Mouse (Mus musculus) MEL-GATA-1-ER (cell line): ENCODE results near the gene Cdkn1c.

Experiments
- DNase-seq: peaks from one replicate; pipeline ENCODE4 v3.0.0-alpha.2; 2012; ENCODE audit warnings: low read depth; ENCODE audit errors: extremely low read depth

Gene Cdkn1c

DNA sequence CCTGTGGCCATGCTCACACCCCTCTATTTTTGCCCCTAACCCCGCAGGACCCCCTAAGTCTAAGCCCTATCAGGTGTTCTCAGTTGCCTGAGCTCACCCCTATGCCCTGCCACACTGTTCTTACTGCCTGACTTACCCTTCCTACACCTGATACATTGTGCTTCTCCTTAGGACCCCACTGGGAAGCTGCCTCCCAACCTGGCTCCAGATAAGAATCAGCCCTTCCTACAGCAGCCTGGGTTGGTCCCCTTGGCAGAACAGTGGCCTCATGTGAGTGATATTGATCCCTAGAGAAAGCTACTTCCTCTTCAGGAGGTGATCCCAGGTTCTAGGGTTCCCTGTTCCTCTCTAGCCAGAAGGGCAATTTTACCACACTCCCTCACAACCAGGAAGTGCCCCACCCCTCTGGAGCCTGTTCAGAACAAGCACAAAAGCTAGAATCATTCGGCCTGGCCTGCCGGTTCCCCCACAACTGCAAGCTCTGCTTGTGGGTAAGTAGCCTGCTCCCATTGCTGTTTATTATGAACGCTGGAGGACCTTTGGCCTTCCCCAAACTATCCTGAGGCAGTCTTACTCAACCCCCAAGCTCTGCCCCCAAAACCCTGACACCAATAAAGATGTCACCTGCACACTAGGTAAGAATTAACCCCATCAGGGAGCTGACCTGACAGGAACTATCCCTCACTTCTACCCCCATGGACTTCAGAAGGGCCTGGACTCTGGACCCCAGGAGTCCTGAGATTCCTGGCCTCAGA, 12.7 kb upstream of the Cdkn1c start, which contains the start of gene Slc22a18:
Slc22a18 (plus strand) TSS at position 390 of the 755 bp plus-strand sequence.
- peak; percentile 88 for DNase-seq

DNA sequence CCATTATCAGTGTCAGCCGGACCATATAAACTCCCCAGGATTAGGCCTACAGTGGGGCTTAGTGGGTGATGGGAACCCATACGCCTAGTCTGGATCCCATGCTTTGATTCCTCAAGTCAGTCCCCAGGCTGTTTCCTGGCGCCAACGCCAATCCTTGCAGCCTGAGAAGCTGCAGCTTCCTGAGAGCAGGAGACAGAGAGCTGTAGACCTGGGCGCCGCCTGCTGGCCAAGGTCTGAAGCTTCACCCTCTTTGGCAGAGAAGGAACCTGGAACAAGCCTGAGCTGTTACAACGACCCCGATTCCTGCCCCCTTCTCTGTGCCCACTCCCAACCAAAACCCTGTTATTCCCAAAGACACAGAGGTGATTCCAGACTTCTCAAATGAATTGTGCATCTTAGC, 9.1 kb upstream of the Cdkn1c start:
- DNase-seq, result peak; percentile 49

DNA sequence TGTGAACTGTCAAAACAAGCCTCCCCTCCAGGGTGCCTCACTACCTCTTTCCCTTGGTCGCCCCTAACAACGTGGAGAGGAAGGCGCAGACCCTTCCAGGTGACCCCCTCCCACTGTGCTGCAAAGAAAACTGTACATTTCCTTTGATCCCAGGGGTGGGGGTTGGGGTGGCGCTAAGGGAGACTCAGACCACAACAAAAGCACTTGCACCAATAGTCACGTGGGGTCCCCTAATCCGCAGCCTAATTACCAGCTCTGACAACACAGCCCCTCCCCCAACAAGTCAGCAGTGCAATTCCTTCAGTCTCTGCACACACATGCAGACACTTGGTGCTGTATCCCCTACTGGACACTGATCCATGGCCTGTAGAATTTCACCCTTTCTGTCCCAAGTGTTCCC, 6.9 kb upstream of the Cdkn1c start:
- no peak for DNase-seq

GRCm38 (mm10) chr7:143466099-143466677, 5.3 kb upstream of the Cdkn1c start:
- DNase-seq, result peak; percentile 65

DNA sequence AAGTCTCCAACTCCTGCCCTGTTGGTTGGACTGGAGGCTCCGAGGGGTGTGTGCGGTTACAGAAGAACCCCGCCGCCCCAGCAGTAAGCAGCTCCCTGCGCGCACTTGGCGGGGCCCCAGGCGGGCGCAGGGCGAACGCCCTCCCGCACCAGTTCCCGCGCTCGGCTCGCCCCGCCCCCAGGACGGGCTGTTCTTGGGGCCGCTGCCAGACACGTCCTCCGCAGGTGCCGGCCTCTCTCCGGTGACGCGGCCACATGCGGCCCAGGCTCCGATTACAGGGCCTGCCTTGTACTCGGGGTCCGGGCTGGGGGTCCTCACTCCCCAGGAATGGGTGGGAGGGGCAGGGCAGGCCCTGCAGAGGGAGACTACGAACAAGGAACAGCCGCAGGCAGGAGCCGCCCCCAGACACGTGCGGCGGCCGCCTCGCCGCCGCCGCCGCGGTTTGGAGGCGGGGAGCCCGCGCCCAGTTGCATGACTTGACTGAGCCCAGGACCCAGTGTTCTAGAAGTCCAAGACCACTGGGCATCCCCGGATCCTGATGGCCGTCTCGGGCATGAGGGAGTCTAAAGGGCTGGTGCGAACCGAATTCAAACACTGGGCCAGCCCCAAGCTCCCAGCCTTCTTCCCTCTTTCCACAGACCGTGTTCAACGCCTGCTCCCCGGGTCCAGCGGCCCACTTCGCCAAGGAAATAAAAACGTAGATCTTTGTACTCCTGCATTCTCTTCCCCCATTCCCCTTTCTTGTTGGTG, 4.1 kb upstream of the Cdkn1c start:
- DNase-seq, result peak; percentile 42

GRCm38 (mm10) chr7:143463865-143464415, 3.1 kb upstream of the Cdkn1c start:
- peak; percentile 60 for DNase-seq

DNA sequence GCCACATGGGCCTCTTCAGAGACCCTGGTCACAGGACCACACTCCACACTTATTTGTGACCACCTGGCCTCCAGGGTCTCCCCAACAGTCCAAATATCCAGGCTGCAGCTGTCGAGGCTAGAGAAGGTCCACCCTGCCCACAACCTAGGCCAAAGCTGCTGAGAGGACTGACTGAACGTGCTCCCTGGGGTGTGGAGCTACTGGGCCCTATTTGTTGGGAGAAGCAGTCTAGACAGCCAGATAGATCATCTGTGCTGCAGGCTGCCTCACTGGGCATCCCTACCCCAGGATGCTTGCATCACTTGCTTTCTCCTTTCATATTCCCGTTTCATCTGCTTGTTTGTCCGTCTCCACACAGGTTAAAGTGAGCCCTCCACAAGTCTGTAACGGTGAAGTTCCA, 1.7 kb upstream of the Cdkn1c start:
- no peak for DNase-seq

DNA sequence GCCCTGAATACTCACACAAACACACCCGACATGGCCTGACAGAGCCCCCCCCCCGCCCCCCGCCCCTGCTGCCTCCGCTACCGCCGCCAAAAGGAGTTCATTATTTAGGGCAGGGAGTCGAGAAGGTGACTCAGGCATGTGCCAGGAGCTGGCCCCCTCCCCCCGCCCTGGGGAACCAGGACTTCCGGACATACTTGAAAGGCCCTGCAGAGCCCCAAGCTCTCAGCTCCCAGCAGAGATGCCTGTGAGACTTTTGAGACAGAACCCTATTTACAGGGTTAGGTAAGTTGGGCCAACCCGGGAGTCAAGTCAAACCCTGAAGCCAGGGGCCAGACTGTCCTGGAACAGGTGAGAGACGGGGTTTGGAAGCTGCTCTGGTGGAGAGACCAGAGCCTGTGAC, 1.1 kb upstream of the Cdkn1c start:
- DNase-seq, result no peak

DNA sequence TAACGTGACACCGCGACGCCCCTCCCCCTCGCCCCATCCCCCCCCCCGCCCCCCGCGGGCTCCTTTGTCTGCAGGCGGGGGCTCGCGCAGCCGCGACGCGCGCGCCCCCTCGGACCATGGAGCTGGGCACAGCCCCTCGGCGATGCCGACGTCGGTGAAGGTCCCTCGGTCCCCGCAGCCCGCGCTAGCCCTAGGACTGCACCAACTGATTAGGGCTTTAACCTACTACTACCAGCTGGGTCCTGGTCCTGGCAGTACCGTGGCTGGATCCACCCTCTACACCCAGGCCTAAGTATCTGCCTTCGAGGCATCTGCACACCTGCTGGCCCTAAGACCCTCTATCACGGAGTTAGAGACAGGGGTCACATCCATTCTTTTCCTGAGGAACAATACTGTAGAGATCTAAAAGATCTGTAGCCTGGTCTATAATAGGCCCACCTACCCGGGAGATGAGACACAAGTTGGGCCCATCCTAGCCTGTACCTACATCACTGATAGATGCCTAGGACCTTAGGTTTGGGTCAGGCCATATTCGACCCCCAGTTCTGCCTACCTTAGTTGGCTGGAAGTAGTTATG, 532 bp upstream of the Cdkn1c start:
- DNase-seq, result no peak

- DNase-seq, result no peak
Measured at GRCm38 (mm10) chr7:143460217-143460834, 524 bp downstream of the Cdkn1c start.

DNA sequence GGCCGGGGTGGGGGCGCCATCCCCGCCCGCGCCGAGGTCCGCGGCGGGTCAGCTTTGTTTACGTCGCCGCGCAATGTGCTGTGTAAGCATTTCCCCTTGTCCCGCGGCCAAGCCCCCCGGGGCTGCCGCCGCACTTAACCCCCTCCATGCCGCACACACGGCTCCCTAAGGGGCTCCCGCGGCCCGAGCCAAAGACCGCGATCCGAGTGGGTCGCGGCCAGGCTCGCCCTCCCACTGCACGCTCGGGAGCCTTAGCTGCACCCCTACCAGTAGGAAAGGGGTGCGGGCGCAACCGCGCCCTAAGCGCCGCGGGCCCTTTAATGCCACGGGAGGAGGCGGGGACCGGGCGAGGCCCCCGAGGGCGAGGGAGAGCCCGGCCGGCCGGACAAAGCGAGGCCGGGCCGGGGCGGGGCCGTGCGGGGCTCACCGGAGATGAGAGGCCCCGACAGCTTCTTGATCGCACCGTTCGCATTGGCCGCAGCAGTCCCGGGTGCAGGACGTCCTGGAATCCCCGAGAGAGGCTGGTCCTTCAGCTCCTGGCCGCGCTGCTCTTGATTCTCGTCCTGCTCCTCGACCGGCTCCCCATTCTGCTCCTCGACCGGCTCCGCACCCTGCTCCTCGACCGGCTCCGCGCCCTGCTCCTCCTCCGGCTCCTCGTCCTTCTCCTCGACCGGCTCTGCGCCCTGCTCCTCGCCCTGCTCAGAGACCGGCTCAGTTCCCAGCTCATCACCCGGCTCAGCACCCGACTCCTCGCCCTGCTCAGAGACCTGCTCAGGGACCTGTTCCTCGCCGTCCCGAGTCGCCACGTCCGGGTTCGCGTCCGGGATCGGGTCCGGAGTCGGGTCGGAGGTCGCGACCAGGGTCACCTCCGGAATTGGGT, 1.3 kb downstream of the Cdkn1c start:
- no peak for DNase-seq

- no peak for DNase-seq
Measured at GRCm38 (mm10) chr7:143458963-143459331, 1.9 kb downstream of the Cdkn1c start.

GRCm38 (mm10) chr7:143447130-143447529, 13.7 kb downstream of the Cdkn1c start:
- no peak for DNase-seq

GRCm38 (mm10) chr7:143445651-143446460, 15.0 kb downstream of the Cdkn1c start:
- DNase-seq, result no peak

DNA sequence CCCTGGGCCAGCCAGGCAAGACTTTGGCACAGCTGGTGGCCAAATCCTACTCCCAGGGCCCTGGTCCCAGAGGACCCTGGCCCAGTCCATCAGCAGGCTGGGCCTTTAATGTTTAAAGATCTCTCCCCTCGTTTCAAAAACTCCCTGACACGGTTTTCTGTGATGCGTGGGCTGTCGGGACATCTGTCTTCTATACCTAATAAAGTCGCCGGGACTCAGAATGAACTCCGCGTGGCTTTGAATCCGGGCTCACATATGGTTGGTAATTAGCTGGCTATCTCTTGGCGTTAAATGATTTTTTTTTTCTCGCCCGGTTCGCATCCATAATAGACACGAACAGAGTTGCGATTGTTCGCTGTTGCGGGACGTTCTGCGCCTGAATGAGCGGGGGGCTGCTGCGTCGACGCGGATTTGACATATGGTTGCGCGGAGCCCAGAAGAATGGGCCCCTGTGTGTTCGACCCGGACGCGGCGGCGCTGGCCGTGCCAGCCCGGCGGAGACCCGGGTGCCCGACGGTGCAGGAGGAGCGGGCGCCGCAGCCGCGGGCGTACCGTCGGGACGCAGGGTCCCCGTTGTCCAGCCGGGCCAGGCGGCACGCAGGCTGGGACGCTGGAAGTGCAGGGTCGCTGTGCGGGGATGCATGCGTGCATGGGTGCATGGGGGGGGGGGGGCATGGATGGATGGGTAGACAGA, 15.7 kb downstream of the Cdkn1c start:
- no peak for DNase-seq

GRCm38 (mm10) chr7:143444580-143444954, 16.3 kb downstream of the Cdkn1c start:
- no peak for DNase-seq

DNA sequence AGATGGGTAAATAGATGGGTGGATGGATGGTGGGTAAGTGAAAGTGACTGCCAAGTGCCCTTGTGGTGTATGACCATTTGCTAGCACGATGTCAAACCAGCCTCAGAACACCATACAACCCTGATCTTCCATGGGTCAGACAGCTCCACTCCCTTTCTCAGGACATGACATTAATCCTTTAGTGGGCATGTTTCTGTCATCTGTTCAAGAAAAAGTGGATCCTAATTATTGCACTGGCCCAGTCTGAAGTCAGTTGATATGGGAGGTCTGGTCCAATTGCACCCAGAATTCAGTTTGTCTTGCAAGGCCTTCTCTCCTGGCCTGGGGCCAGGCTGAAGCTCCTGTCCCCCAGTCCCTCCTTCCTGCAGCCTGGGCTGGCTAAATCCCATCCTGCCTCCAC, 21.9 kb downstream of the Cdkn1c start:
- no peak for DNase-seq

DNA sequence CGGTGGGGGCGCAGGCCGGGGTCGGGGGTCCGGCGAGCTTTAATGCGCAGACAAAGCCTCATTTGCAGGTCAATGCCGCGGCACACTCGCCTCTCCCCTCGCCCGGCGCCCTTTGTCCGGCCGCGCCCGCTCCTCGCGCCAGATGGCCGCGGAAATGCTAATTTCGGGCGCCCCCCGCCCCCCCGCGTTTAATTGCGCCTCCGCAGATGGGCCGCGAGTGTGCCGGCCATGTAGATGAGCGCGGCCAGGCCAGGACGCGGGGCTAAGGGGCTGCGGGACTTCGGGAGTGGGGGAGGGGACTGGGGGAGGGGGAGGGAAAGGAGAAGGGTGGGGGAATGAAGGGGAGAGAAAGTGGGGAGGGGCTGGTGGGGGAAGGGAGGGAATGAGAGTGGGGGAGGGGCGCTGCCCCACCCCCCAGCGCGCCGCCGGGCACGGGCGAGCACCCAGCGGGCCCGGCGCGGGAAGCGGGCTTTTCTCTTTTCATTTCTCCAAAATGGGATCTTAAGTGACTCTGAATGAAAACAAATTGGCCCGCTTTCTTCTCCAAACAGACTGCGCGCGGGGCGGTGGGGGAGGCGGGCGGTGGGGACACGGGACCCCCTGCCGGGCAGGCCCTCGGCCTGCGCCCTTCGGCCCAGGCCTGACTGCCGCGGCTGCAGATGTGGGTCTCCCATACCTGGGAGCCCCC, 22.8 kb downstream of the Cdkn1c start:
- no peak for DNase-seq
